Mouse (Mus musculus) liver, adult 2 months (tissue): Measurements from ENCODE around the gene Pde4dip. TPM values are rescaled to one million over a fixed set of nuclear protein-coding genes. Genes with fewer than 3 reads are reported as not detected.

ENCODE experiments used
- DNase-seq: peaks from one replicate; pipeline ENCODE4 v3.0.0-alpha.2; 2011; ENCODE audit warnings: low read depth, low spot score; ENCODE audit errors: extremely low read depth
- H3K27ac ChIP-seq: fragments of 200-500 bp; replicated peaks from 2 replicates; pipeline ENCODE4 v1.5.1; 2012; ENCODE audit warnings: low read depth, mild to moderate bottlenecking, control low read depth, inconsistent platforms, low read length; ENCODE audit not compliant: insufficient read depth
- H3K27me3 ChIP-seq: fragments of 200-500 bp; 2 replicates; pipeline ENCODE4 v1.6.1; 2012; ENCODE audit warnings: mild to moderate bottlenecking, moderate library complexity, low read length, inconsistent platforms; ENCODE audit not compliant: control insufficient read depth, insufficient read depth
- H3K36me3 ChIP-seq: fragments of 200-500 bp; 2 replicates; pipeline ENCODE4 v1.6.1; 2012; ENCODE audit warnings: low read length, inconsistent platforms; ENCODE audit not compliant: control insufficient read depth, insufficient read depth
- H3K4me1 ChIP-seq: fragments of 200-500 bp; 2 replicates; pipeline ENCODE4 v1.6.1; 2011; ENCODE audit warnings: low read length; ENCODE audit not compliant: control insufficient read depth, insufficient read depth
- H3K4me3 ChIP-seq: fragments of 200-500 bp; 2 replicates; pipeline ENCODE4 v1.5.1; 2011; ENCODE audit warnings: low read depth, mild to moderate bottlenecking, control low read depth, low read length, moderate library complexity; ENCODE audit not compliant: insufficient read depth
- H3K79me2 ChIP-seq: fragments of 200-500 bp; 2 replicates; pipeline ENCODE4 v1.6.1; 2012; ENCODE audit warnings: inconsistent platforms, mild to moderate bottlenecking, low read length, moderate library complexity; ENCODE audit not compliant: control insufficient read depth, insufficient read depth
- H3K9ac ChIP-seq: fragments of 200-500 bp; 2 replicates; pipeline ENCODE4 v1.6.1; 2012; ENCODE audit warnings: low read depth, mild to moderate bottlenecking, control low read depth, inconsistent platforms, low read length
- CTCF ChIP-seq: fragments of 200-500 bp; IDR thresholded peaks from 2 replicates; pipeline ENCODE4 v1.5.1; 2011; ENCODE audit warnings: low read depth, low read length, control low read depth
- POLR2A ChIP-seq: fragments of 200-500 bp; IDR thresholded peaks from 2 replicates; pipeline ENCODE4 v1.6.1; 2011; ENCODE audit warnings: low read length, control low read depth; ENCODE audit not compliant: insufficient read depth; ENCODE audit errors: extremely low read depth
- WGBS: fragments of 180-500 bp; shearing (Covaris S2); methylation state at CpG from one replicate; pipeline ENCODE4 v1.1.7; 2018; 5-methylcytosine and 5-hydroxymethylcytosine counted together
- polyA plus RNA-seq: library from polyadenylated mRNA; depleted of rRNA; stranded (reverse); fragments of >200 nt; gene quantifications from 2 replicates; pipeline ENCODE4 v1.2.3, GENCODE M21; 2012
- total RNA-seq: library from RNA; depleted of rRNA; stranded (reverse); fragments of >200 nt; gene quantifications from 2 replicates; pipeline ENCODE4 v1.2.3, GENCODE M21; 2014

Pde4dip gene
- total and polyA plus RNA-seq, 2 experiments, result 24.0 to 50.1 TPM

GRCm38 (mm10) chr3:97742841-97743240 is 145.7 kb downstream of the Pde4dip start:
- no peak overlapping the region for H3K9ac ChIP-seq
- peaks cover 81% of the 10 kb centered on the region for H3K36me3 ChIP-seq
- no peaks in the 10 kb centered on the region for H3K27me3 ChIP-seq
- whole genome bisulfite sequencing, result 94% methylated on average over 8 of the region's 8 CpGs
- TF ChIP-seq POLR2A, result no peak
- no peak for TF ChIP-seq CTCF
- no peaks in the 10 kb centered on the region for H3K4me1 ChIP-seq
- H3K27ac ChIP-seq, result no peak overlapping the region
- DNase-seq, result no peak
- H3K79me2 ChIP-seq, result no peaks in the 10 kb centered on the region
- no peak overlapping the region for H3K4me3 ChIP-seq

- Histone ChIP-seq H3K9ac (no peak overlapping the region), H3K36me3 (peaks cover 39% of the 10 kb centered on the region), H3K79me2 (no peaks in the 10 kb centered on the region), H3K27me3 (no peaks in the 10 kb centered on the region), H3K4me1 (no peaks in the 10 kb centered on the region), H3K4me3 (no peak overlapping the region), H3K27ac (no peak overlapping the region)
- TF ChIP-seq POLR2A, result no peak
- no peak for TF ChIP-seq CTCF
- 85% methylated on average over 5 of the region's 5 CpGs for WGBS
- no peak for DNase-seq
Observed at GRCm38 (mm10) chr3:97735575-97735974, 152.9 kb downstream of the Pde4dip start.

DNA sequence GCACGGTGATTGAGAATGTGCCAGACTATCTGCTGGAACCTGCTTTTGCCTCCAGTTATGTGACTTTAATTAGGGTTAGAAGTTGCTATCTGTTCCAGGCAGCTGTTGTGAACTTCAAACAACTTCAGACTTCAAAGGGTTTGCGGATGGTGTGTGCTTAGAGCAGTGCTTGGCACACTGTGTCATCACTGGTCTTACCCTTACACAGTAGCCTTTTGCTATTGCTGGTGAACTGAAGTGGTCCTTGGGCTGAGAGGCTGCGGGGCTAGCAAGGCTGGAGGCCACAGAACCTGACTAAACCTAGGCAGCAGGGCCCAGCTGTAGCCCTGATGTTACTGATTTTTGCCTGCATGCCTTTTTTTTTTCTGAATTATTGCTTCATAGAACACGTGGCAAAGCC is 154.2 kb downstream of the Pde4dip start:
- H3K79me2 ChIP-seq, result no peaks in the 10 kb centered on the region
- no peak overlapping the region for H3K27ac ChIP-seq
- DNase-seq, result no peak
- peaks cover 34% of the 10 kb centered on the region for H3K36me3 ChIP-seq
- no peak overlapping the region for H3K4me3 ChIP-seq
- no peaks in the 10 kb centered on the region for H3K4me1 ChIP-seq
- no peaks in the 10 kb centered on the region for H3K27me3 ChIP-seq
- no peak for TF ChIP-seq CTCF
- TF ChIP-seq POLR2A, result no peak
- H3K9ac ChIP-seq, result no peak overlapping the region
- 80% methylated on average over 4 of the region's 4 CpGs for WGBS

GRCm38 (mm10) chr3:97732622-97733021 is 155.9 kb downstream of the Pde4dip start:
- peaks cover 27% of the 10 kb centered on the region for H3K36me3 ChIP-seq
- no peak for DNase-seq
- TF ChIP-seq CTCF, result no peak
- TF ChIP-seq POLR2A, result no peak
- no peak overlapping the region for H3K4me3 ChIP-seq
- no peaks in the 10 kb centered on the region for H3K79me2 ChIP-seq
- H3K27ac ChIP-seq, result no peak overlapping the region
- H3K9ac ChIP-seq, result no peak overlapping the region
- H3K27me3 ChIP-seq, result no peaks in the 10 kb centered on the region
- 92% methylated on average over 6 of the region's 6 CpGs for WGBS
- H3K4me1 ChIP-seq, result no peaks in the 10 kb centered on the region

DNA sequence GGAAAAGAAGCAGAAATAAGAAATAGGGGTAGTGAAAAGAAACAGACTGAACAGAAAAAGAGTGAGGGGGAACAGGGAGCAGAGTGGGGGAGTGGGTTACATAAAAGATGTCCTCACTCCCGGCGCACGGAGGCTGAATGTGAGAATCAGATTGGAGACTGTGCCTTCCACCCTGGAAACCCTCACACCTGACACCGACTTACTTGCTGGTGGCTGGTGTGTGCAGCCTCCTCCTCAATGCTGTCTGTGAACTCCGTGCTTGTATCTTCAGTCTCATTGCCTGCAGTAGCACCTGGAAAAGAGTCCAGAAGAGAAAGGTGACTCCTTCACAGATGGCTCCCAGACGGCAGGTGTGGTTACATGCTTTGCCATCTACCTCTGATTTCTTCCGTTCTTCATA is 157.9 kb downstream of the Pde4dip start:
- TF ChIP-seq CTCF (no peak), POLR2A (no peak)
- 96% methylated on average over 7 of the region's 7 CpGs for WGBS
- Histone ChIP-seq H3K9ac (no peak overlapping the region), H3K4me1 (no peaks in the 10 kb centered on the region), H3K4me3 (no peak overlapping the region), H3K79me2 (no peaks in the 10 kb centered on the region), H3K27me3 (no peaks in the 10 kb centered on the region), H3K27ac (no peak overlapping the region), H3K36me3 (peaks cover 16% of the 10 kb centered on the region; the same call in 1 of the 2 replicates)
- DNase-seq, result no peak

DNA sequence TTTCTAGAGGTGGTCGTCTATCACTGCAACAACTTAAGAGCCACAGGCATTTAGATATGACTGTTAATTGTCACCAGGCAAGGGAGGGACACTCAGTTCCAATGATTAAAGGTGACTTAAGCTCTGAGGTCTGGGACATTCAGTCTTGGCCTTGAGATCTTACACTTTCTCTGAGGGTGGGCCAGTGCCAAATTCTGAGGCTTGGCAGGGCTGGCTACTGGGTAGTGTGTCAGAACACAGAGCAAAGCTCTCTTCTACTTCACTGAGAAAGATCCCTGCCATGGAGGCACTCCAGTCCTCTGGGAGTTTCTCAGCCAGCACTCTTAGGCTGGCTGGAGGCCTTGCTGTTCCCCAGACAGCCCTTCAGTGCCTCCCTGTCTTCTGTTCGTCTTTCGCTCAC is 158.4 kb downstream of the Pde4dip start:
- Histone ChIP-seq H3K27me3 (no peaks in the 10 kb centered on the region), H3K9ac (no peak overlapping the region), H3K36me3 (peaks cover 16% of the 10 kb centered on the region; the same call in 1 of the 2 replicates), H3K79me2 (no peaks in the 10 kb centered on the region), H3K4me1 (no peaks in the 10 kb centered on the region), H3K27ac (no peak overlapping the region), H3K4me3 (no peak overlapping the region)
- DNase-seq, result no peak
- TF ChIP-seq CTCF (no peak), POLR2A (no peak)
- 87% methylated on average over 3 of the region's 3 CpGs for WGBS
